Mouse (Mus musculus) pancreas, adult 10 weeks (tissue): ENCODE results near the gene Gm21818. TPM values are rescaled to one million over a fixed set of nuclear protein-coding genes. Genes with fewer than 3 reads are reported as not detected.

Source experiments
- polyA plus RNA-seq: library from polyadenylated mRNA; stranded (reverse); fragments of 350-450 nt; fragmentation: Illumina TruSeq; extraction: RNeasy Lipid Tissue Mini Kit (QIAGEN cat#74804); gene quantifications from one replicate; pipeline ENCODE4 v1.2.3, GENCODE M21; 2015; ENCODE audit warnings: low read depth, low replicate concordance; ENCODE audit not compliant: insufficient read depth

Gm21818 gene
- not detected for polyA plus RNA-seq

DNA sequence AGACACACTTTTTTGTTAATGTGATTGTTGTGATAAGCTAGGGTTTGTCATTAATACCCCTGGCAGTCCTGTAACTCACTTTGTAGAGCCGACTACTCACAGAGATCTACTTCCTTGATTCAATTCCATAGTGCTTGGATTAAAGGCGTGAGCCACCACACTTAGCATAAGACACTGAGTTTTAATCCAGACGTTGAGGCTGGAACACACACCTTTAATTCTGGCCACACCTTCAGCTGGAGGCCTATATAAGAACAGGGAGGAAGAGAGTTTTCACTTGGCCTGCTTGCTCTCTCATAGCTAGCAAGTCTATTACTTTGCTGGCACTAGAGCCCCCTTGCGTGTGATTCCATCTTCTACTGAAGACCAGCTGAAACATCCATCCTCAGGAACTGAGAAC lies at the start of gene Gm21818:
Gene Gm21818 (plus strand): TSS at position 301 of the 400 bp plus-strand sequence.

DNA sequence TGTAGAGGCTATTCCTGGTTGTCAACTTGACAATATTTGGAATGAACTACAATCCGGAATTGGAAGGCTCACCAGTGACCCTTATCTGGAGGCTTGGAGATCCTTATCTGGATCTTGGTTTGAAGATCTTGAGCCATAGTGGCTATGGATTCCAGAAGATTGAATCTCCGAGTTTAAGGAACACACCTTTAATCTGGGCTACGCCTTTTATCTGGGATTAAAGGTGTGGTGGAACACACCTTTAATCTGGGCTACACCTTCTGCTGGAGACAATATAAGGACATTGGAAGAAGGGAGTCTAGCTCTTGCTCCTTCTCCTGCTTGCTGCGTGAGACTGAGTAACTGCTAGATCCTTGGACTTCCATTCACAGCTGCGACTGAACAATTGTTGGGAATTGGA lies 32.3 kb upstream of the Gm21818 start, which contains the start of gene Gm20767:
Gene Gm20767 (plus strand): TSS at position 301 of the 400 bp plus-strand sequence.

DNA sequence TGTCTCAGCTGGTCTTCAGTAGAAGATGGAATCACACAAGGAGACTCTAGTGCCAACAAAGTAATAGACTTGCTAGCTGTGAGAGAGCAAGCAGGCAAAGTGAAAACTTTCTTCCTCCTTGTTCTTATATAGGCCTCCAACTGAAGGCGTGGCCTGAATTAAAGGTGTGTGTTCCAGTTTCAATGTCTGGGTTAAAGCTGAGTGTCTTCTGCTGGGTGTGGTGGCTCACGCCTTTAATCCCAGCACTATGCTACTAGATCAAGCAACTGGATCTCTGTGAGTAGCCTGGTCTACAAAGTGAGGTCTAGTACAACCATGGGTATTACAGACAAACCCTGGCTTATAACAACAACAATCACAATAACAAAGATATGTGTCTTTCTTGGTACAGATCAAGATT lies 43.6 kb downstream of the Gm21818 start, which contains the start of gene Gm21762:
Gene Gm21762 (minus strand): TSS at position 101 of the 400 bp plus-strand sequence.

Other genes starting within 250 kb of the Gm21818 start
- gene Gm21761, start 243.2 kb upstream of the Gm21818 start, polyA plus RNA-seq, result not detected
- gene B020031M17Rik, start 221.6 kb upstream of the Gm21818 start, polyA plus RNA-seq, result not detected
- gene Gm36079, start 145.4 kb upstream of the Gm21818 start, polyA plus RNA-seq, result not detected
- 0.96 TPM for gene Gm21188, start 120.2 kb upstream of the Gm21818 start, polyA plus RNA-seq
- not detected for gene Gm20767, start 32.2 kb upstream of the Gm21818 start, polyA plus RNA-seq
- not detected for gene Gm21762, start 43.5 kb downstream of the Gm21818 start, polyA plus RNA-seq
- not detected for gene Gm21731, start 66.7 kb downstream of the Gm21818 start, polyA plus RNA-seq
- gene AF067061, start 90.7 kb downstream of the Gm21818 start, polyA plus RNA-seq, result not detected
- gene BC147527, start 128.0 kb downstream of the Gm21818 start, polyA plus RNA-seq, result not detected
- gene Tcstv3, start 144.4 kb downstream of the Gm21818 start, polyA plus RNA-seq, result not detected